Mouse (Mus musculus) left cerebral cortex, postnatal 25 days (tissue): ENCODE measurements around the gene Calhm1. TPM values are rescaled to one million over a fixed set of nuclear protein-coding genes. Genes with fewer than 3 reads are reported as not detected.

Experiments
- DNase-seq, 2 experiments: peaks; one replicate each; pipeline ENCODE4 v3.0.0; 2022; ENCODE audit warnings: low spot score in 2 of 2, mixed read lengths in 1 of 2
- intact Hi-C: fragments of 180-260 bp; cut with DNase I; formaldehyde crosslinking; loops from one replicate; pipeline ENCODE4 v1.15.1; 2025
- total RNA-seq, 2 experiments: library from RNA; stranded (reverse); gene quantifications; 2 replicates each; pipeline ENCODE4 v1.2.3; 2021

The Calhm1 gene
- not detected for total RNA-seq

DNA sequence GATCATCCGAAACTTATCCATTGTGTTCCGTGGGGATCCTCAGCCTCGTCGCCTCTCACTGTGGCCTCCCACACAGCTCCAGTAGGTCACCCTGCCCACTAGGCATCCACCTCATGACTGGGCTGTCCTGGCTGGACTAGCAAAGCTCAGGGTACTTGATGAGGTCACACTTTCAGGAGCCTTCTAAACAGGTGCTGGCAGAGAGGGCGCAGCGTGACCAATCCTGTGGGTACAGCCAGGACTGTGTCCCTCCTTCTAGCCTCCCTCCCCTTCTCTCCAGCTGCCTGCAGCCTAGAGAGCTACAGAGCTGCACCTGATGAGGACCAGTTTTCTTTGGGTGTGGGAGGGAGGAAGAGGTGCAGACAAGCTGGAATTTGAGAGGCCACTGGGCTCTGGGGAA lies at the start of gene Calhm1:
Gene Calhm1, minus strand, starts transcription at position 101 of the 400 bp plus-strand sequence.
- no peak for DNase-seq
- intact Hi-C loops: no loop called here

- peak in 1 of 2 experiments; percentile 32 for DNase-seq
- intact Hi-C loops: no loop called here
Observed at GRCm38 (mm10) chr19:47192158-47192557, 48.1 kb upstream of the Calhm1 start.

DNA sequence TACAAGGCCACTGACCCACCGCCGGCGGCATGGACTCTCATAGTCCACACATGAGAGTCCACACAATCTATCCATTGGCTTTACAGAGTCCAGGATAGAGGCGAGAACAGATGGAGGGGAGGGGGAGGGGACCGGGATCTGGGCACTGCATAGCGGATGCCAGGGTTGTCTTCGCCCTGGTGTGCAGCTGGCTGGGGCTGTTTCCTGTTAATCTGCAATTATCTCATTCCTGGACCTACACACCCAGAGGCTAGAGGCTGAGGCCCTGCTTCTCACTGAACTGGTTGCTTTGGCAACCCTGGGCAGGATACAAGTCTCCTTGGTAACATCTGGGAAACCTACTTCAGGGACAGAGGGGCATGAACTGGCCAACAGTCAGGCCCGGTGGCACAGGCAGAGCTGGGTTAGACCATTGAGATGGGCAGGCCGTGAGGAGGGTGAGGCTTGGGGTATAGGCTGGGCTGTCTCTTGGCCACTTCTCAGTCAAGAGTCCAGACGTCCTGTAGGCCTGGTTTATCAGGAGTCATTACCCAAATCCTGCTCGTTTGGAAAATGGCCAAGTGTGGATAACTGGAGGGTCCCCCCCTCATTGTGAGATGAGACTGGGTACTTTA lies 44.6 kb upstream of the Calhm1 start:
- intact Hi-C loops: loop anchor here (5.0 kb wide), 1 partner anchor 34 kb away; no protein-coding TSS in a partner anchor
- no peak for DNase-seq

DNA sequence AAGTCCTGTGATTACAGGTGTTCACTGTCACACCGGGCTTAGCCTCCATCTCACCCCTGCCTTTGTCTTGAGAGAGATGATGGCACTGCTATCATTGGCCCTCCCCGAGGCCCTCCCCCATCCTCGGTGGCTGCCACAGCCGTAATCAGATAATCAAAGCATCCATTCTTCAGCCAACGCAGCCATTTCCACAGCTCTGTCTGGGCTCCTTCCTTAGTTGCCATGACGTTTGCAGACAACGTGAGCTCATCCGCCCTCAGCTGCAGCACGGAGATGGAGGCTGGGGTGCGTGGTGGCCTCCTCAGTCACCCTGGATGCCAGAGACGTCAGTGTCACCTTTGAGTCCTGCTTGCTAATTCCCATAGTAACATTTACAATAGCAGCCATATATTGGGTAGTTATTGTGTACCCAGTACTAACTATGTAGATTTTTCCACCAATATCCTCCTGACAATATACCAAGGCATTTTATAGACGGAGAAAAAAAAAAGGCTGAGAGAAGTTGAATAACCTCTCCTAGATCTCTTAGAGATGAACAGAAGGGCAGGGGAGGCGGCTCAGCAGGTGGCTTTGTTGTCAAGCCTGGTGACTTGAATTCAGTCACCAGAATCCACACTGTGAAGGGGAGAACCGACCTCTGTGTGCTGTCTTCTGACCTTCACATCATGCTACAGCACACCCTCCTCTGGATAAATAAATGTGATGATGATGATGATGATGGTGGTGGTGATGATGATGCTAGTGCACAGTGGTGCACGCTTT lies 42.6 kb upstream of the Calhm1 start:
- peak; percentile 35 to 68 for DNase-seq
- intact Hi-C loops: loop anchor here (5.0 kb wide), 1 partner anchor 36 kb away; no protein-coding TSS in a partner anchor

- DNase-seq: no peak
Observed at GRCm38 (mm10) chr19:47184736-47185135, 40.7 kb upstream of the Calhm1 start.

DNA sequence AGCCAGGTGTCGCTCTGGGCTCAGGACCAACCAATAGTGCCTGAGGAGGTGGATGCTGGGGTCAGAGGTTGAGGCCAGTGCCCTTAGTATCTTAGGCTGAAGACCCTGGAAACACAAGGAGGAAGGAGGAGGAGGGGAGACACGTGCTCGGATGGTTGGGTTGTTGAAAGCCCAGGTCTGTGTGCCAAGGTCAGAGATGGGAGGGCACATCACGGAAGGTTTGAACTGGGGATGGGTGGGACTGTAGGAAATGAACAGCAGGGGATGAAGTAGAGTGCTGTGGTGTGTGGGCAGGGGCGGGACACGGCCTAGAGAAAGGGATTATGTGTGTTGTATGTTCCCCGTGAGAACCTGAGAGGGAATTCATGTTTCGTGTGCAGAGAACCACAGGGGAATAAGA lies 40.2 kb upstream of the Calhm1 start:
- intact Hi-C loops: no loop called here
- DNase-seq: no peak

More at GRCm38 (mm10) chr19:47184736-47185135, 40.7 kb upstream of the Calhm1 start:
- intact Hi-C loops: loop anchor here (5.0 kb wide), 1 partner anchor 38 kb away; no protein-coding TSS in a partner anchor

GRCm38 (mm10) chr19:47180011-47180410 lies 36.0 kb upstream of the Calhm1 start:
- intact Hi-C loops: no loop called here
- no peak for DNase-seq

DNA sequence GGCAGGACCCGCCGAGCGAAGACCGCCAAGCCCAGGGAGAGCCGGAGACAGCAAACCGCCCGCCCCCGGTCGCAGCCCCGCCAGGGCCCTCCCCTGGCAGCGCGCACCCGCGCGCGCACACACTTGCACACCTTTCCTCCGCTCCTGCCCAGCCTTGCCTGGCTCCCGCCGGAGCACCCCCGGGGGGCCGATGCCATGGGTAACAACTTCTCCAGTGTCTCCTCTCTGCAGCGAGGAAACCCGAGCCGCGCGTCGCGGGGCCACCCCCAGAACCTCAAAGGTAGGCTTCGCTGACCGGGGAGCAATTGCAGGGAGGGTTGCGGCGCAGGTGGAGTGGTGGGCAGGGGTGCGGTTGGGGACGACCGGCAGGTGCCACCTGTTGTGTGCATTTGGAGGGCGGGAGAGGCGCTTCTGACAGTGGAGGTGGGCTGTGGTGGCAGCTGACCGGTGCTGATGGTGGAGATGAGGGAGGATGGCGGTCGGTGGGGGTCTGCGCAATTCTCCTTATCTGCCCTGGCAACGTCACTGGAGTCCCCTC lies 35.3 kb upstream of the Calhm1 start:
- intact Hi-C loops: loop anchor here (2.0 kb wide), 1 partner anchor 81 kb away; no protein-coding TSS in a partner anchor
- peak; percentile 57 to 58 for DNase-seq

DNA sequence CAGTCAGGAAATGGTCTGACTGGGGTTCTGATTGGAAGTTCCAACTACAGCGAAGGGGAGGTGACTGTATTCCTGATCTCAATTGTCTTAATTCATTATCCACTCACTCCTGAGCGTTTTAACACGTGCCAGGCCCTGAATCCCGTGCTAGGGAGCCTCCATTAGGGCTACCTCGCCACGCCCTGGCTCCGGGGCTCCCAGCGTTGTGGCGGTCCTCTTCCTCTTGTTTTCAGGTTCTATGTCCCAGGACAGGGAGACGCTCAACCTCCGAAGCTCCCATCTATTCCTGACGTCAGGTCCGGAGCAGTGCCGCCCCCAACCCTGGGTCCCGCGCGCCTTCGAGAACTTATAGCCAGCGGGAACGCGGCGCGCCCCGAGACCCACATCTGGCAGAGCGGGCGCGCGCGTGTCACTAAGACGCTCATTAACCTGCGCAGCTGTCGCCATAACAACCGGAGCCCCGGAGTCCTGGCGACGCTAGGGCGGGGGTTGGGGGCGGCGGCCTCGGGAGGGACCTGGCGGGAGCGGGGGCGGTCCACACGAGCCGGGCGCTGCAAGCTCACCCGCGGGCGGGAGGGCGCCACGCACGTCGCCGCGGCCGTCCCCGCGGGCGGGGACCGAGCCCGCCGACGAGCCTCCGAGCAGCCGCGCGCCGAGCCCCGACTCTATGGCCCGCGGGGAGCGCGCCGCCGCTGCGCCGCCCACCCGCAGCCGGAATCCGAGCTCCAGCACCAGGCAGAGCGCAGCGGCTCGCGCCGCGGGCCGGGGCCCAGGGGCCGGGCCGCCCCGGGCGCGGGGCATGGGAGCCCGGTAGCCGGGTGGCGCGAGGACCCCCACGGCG lies 34.6 kb upstream of the Calhm1 start, which contains the start of gene Neurl1a:
Gene Neurl1a, plus strand, starts transcription at position 390 of the 841 bp plus-strand sequence.
- intact Hi-C loops: loop anchor here (1.0 to 2.0 kb wide), 2 partner anchors 82 to 160 kb away; no protein-coding TSS in a partner anchor
- peak; percentile 58 to 82 for DNase-seq

DNA sequence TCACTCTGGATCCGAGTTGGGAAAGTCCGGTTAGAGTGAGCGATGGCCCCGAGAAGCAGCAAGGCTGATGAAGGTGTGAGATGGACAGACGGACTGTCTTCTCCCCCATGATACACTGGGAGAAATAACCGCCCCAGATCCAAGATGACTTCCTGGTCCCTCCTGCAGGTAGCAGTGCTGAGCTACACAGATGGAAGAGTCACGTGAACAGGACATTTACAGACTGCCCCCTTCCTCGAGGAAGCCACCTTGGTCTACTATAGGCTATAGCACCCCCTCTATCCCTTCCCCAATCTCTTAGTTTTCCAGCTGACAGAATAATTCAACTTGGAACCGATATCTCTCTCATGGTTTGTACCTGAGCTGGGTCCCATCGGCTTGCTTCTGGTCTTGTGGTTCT lies 33.9 kb upstream of the Calhm1 start:
- intact Hi-C loops: loop anchor here (1.0 to 2.0 kb wide), 2 partner anchors 83 to 160 kb away; no protein-coding TSS in a partner anchor
- DNase-seq: peak; percentile 52 to 58

- DNase-seq: peak in 1 of 2 experiments; percentile 15
- intact Hi-C loops: no loop called here
Observed at GRCm38 (mm10) chr19:47176916-47177505, 33.0 kb upstream of the Calhm1 start.

DNA sequence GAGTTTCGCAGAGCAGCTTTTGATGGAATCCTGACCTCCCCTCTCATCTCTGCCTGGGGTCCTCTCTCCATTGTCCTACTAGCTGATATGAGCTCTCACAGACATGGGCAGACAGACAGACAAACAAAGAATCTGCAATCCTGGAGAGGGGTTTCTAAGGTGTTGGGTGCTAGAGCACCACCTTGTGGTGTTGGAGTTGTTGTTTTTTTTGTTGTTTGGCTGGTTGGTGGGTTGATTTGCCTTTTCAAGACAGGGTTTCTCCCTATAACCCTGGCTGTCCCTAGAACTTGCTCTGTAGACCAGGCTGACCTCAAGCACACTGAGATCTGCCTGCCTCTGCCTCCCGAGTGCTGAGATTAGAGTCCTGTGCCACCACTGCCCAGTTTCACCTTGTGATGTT lies 31.4 kb upstream of the Calhm1 start:
- intact Hi-C loops: no loop called here
- DNase-seq: no peak

GRCm38 (mm10) chr19:47174515-47174914 lies 30.5 kb upstream of the Calhm1 start:
- intact Hi-C loops: no loop called here
- peak in 1 of 2 experiments; percentile 38 for DNase-seq

- intact Hi-C loops: loop anchor here (1.0 to 5.0 kb wide), 2 partner anchors 48 to 102 kb away; partner anchors contain the start of gene Taf5
Observed at GRCm38 (mm10) chr19:47168793-47169412, 24.8 kb upstream of the Calhm1 start.

DNA sequence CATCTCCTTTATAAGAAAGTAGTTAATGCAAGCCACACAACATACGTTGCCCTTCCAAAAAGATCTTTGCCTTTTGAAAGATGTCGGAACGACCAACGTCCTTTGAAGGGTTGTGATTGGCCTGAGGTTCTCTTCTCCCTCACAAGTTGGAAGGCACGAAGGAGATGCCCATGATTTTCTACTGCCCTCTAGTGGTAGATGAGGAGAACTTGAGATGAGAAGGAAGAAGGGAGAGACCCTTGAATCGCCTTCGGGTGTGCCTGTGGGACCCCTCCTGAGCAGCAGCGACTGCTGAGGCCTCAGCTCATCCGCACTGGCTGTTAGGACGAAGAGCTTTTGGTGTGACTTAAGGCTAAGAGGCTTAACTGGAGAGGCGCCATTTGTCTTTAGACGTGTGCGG lies 24.2 kb upstream of the Calhm1 start:
- intact Hi-C loops: loop anchor here (1.0 to 5.0 kb wide), 2 partner anchors 47 to 101 kb away; partner anchors contain the start of gene Taf5
- DNase-seq: peak; percentile 30 to 66

More at GRCm38 (mm10) chr19:47168793-47169412, 24.8 kb upstream of the Calhm1 start:
- peak; percentile 87 to 92 for DNase-seq

GRCm38 (mm10) chr19:47167617-47168214 lies 23.7 kb upstream of the Calhm1 start:
- intact Hi-C loops: loop anchor here (1.0 to 5.0 kb wide), 2 partner anchors 46 to 100 kb away; partner anchors contain the start of gene Taf5
- DNase-seq: peak in 1 of 2 experiments; percentile 56

GRCm38 (mm10) chr19:47166758-47167157 lies 22.7 kb upstream of the Calhm1 start:
- DNase-seq: no peak
- intact Hi-C loops: loop anchor here (5.0 kb wide), 1 partner anchor 99 kb away; the partner anchor contains the start of gene Taf5
